Mouse (Mus musculus) right cerebral cortex, adult 18-20 months (tissue): Measurements from ENCODE around the gene Mgll.
A peak's percentile ranks its signal among the peaks of the same experiment; 100 is the strongest.

Experiments used
- DNase-seq: peaks from one replicate; pipeline ENCODE4 v3.0.0; 2022; ENCODE audit warnings: mixed read lengths

The Mgll gene

GRCm38 (mm10) chr6:88832663-88833062 lies 108.5 kb downstream of the Mgll start:
- no peak for DNase-seq

GRCm38 (mm10) chr6:88833340-88834140 lies 109.3 kb downstream of the Mgll start:
- DNase-seq = no peak

GRCm38 (mm10) chr6:88835047-88835446 lies 110.8 kb downstream of the Mgll start:
- no peak for DNase-seq

GRCm38 (mm10) chr6:88836178-88836819 lies 112.1 kb downstream of the Mgll start:
- no peak for DNase-seq

- DNase-seq = no peak
These were observed 113.8 kb downstream of the Mgll start for GRCm38 (mm10) chr6:88837999-88838398.

- DNase-seq = no peak
These were observed 114.4 kb downstream of the Mgll start for GRCm38 (mm10) chr6:88838613-88839012.

- no peak for DNase-seq
These were observed 115.1 kb downstream of the Mgll start for GRCm38 (mm10) chr6:88839135-88839970.

GRCm38 (mm10) chr6:88840211-88840610 lies 116.0 kb downstream of the Mgll start:
- DNase-seq = no peak

- DNase-seq = no peak
These were observed 116.7 kb downstream of the Mgll start for GRCm38 (mm10) chr6:88840791-88841513.

GRCm38 (mm10) chr6:88841514-88841780 lies 117.2 kb downstream of the Mgll start:
- no peak for DNase-seq

- peak; percentile 99 for DNase-seq
These were observed 117.8 kb downstream of the Mgll start, which contains the start of gene Abtb1 for GRCm38 (mm10) chr6:88841781-88842689. Gene Abtb1 (minus strand): TSS chr6:88841984.

- DNase-seq = peak; percentile 57
These were observed 118.5 kb downstream of the Mgll start for GRCm38 (mm10) chr6:88842731-88843151.

- no peak for DNase-seq
These were observed 119.0 kb downstream of the Mgll start for GRCm38 (mm10) chr6:88843241-88843640.

- DNase-seq = no peak
These were observed 119.8 kb downstream of the Mgll start for GRCm38 (mm10) chr6:88843781-88844725.

GRCm38 (mm10) chr6:88844901-88845565 lies 120.8 kb downstream of the Mgll start:
- DNase-seq = no peak

- no peak for DNase-seq
These were observed 123.4 kb downstream of the Mgll start for GRCm38 (mm10) chr6:88847571-88847970.

- DNase-seq = no peak
These were observed 125.1 kb downstream of the Mgll start for GRCm38 (mm10) chr6:88849270-88849669.

- DNase-seq = no peak
These were observed 125.8 kb downstream of the Mgll start for GRCm38 (mm10) chr6:88850034-88850433.

- no peak for DNase-seq
These were observed 130.3 kb downstream of the Mgll start for GRCm38 (mm10) chr6:88854509-88854908.

GRCm38 (mm10) chr6:88855636-88856035 lies 131.4 kb downstream of the Mgll start:
- peak; percentile 52 for DNase-seq
